Mouse (Mus musculus): ENCODE data around the gene Fbxo24.

DNA sequence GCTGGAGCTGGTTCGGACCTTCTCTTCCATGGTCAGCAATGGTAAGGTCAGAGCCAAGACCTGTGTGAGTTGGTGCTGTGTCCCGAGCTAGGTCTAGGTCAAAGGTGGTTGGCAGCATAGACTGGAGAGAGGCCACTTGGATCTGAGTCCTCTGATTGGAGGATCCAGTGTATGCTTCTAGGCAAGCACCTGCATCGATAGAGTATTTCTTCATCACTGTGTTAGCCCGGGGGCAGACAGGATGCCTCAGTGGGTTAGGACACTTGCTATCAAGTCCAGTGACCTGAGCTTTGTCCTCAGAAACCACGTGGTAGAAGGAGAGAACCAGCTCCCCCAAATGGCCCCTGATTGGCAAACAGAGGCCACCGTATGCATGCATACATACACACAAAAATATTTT is 48.6 kb downstream of the Fbxo24 start:
- no peak for TF ChIP-seq CTCF (IDR thresholded peaks at IDR 0.05; ENCODE audit: control insufficient read depth, insufficient read depth, insufficient read length)
- no peak for TF ChIP-seq USF1 (IDR thresholded peaks at IDR 0.05; ENCODE audit: low read depth)
- TF ChIP-seq CEBPB (IDR thresholded peaks at IDR 0.05; ENCODE audit: low read depth) = no peak

Measured in C2C12 (cell line).